Mouse (Mus musculus) lung, postnatal 0 days (tissue): ENCODE results near the gene Gm6583. TPM values are rescaled to one million over a fixed set of nuclear protein-coding genes. Genes with fewer than 3 reads are reported as not detected.

Source experiments
- ATAC-seq: fragments of 200-750 bp; cut with Nextera tagmentation; 2 replicates; pipeline ENCODE4 v1.8.0; 2017; ENCODE audit warnings: moderate library complexity
- DNase-seq: peaks from one replicate; pipeline ENCODE4 v3.0.0-alpha.2; 2016; ENCODE audit warnings: low spot score
- H3K27ac ChIP-seq: fragments of 300-500 bp; sonication (generic); 2 replicates; pipeline ENCODE4 v1.5.1; 2014; ENCODE audit warnings: antibody characterized with exemption, mild to moderate bottlenecking, low read length, mixed read lengths
- H3K27me3 ChIP-seq: fragments of 300-500 bp; sonication (generic); replicated peaks from 2 replicates; pipeline ENCODE4 v1.6.1; 2014; ENCODE audit warnings: low read length, mixed read lengths; ENCODE audit not compliant: insufficient read depth
- H3K36me3 ChIP-seq: fragments of 300-500 bp; sonication (generic); 2 replicates; pipeline ENCODE4 v1.6.1; 2014; ENCODE audit warnings: low read length, mixed read lengths; ENCODE audit not compliant: insufficient read depth
- H3K4me1 ChIP-seq: fragments of 300-500 bp; sonication (generic); 2 replicates; pipeline ENCODE4 v1.6.1; 2014; ENCODE audit warnings: antibody characterized with exemption, low read depth, low read length, mixed read lengths; ENCODE audit not compliant: insufficient read depth
- H3K4me2 ChIP-seq: fragments of 300-500 bp; sonication (generic); replicated peaks from 2 replicates; pipeline ENCODE4 v1.6.1; 2014; ENCODE audit warnings: low read depth, mild to moderate bottlenecking, low read length, moderate library complexity, mixed read lengths
- H3K4me3 ChIP-seq: fragments of 300-500 bp; sonication (generic); 2 replicates; pipeline ENCODE4 v1.5.1; 2014; ENCODE audit warnings: low read depth, low read length
- H3K9ac ChIP-seq: fragments of 300-500 bp; sonication (generic); replicated peaks from 2 replicates; pipeline ENCODE4 v1.6.1; 2014; ENCODE audit warnings: low read depth, mild to moderate bottlenecking
- H3K9me3 ChIP-seq: fragments of 300-500 bp; sonication (generic); 2 replicates; pipeline ENCODE4 v1.6.1; 2016; ENCODE audit warnings: low read length, mixed read lengths
- CTCF ChIP-seq: IDR thresholded peaks from 2 replicates; pipeline ENCODE4 v1.5.1; 2016; ENCODE audit warnings: antibody characterized with exemption, mild to moderate bottlenecking
- EP300 ChIP-seq: IDR thresholded peaks from 2 replicates; pipeline ENCODE4 v1.6.1; 2016; ENCODE audit warnings: antibody characterized with exemption, mild to moderate bottlenecking, control low read depth
- WGBS: fragments of 180-500 bp; shearing (Covaris S2); extraction: QIAGEN DNeasy Blood & Tissue Kit; methylation state at CpG from one replicate; pipeline ENCODE4 v1.1.7; 2014; 5-methylcytosine and 5-hydroxymethylcytosine counted together
- polyA plus RNA-seq: library from polyadenylated mRNA; unstranded; fragments of >200 nt; fragmentation: Nextera tagmentation; extraction: Ambion mirVana; gene quantifications from 2 replicates; pipeline ENCODE4 v1.2.1, GENCODE M21; 2015

Gm6583 gene
- polyA plus RNA-seq, 1 experiment from 2014 or later = 0.25 TPM

- H3K36me3 ChIP-seq = no peaks in the 10 kb centered on the region; the same call in none of the 2 replicates
- ATAC-seq (no peak), DNase-seq (no peak)
- no peaks in the 10 kb centered on the region for H3K9me3 ChIP-seq
- H3K4me3 ChIP-seq = no peak overlapping the region
- no peak overlapping the region for H3K9ac ChIP-seq
- H3K27me3 ChIP-seq = no peaks in the 10 kb centered on the region
- H3K4me2 ChIP-seq = no peak overlapping the region
- 85% methylated on average over 7 of the region's 7 CpGs for WGBS
- TF ChIP-seq EP300 (no peak), CTCF (no peak)
- H3K27ac ChIP-seq = no peak overlapping the region
- no peaks in the 10 kb centered on the region for H3K4me1 ChIP-seq
These were observed 16.1 kb upstream of the Gm6583 start for GRCm38 (mm10) chr5:112371933-112372332.

DNA sequence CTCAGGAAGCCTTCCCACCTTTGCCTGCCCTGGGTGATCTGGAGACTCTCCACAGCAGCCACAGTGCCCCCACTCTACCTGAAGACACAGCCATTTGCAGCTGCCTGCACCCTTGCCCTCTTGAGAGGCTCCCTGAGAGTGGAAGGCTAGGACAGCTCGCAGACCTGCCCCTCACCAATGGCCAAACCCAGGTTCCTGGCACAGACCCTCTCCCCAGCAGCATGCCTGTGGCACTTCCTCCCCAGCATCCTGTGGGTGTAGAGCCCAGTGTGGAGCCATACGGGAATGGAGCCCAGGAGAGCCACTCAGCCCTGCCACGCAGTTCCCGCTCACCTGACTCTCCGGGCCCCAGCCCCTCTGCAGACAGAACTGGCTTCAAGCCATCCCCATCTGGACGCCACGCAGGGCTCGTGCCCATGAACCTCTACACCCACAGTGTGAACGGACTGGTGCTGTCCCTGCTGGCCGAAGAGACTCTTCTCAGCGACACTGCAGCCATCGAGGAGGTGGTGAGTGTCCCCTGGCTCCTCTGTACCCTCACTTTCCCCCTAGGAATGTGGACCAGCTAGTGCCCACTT lies 14.5 kb upstream of the Gm6583 start:
- Histone ChIP-seq H3K4me3 (no peak overlapping the region), H3K27ac (no peak overlapping the region), H3K27me3 (no peaks in the 10 kb centered on the region), H3K9ac (no peak overlapping the region), H3K9me3 (no peaks in the 10 kb centered on the region), H3K36me3 (peaks cover 6% of the 10 kb centered on the region), H3K4me2 (no peak overlapping the region), H3K4me1 (no peaks in the 10 kb centered on the region)
- 96% methylated on average over 12 of the region's 12 CpGs for WGBS
- DNase-seq (no peak), ATAC-seq (no peak)
- no peak for TF ChIP-seq EP300

GRCm38 (mm10) chr5:112369326-112369725 lies 13.5 kb upstream of the Gm6583 start:
- no peaks in the 10 kb centered on the region for H3K4me1 ChIP-seq
- no peaks in the 10 kb centered on the region for H3K9me3 ChIP-seq
- no peak for TF ChIP-seq EP300
- TF ChIP-seq CTCF = no peak
- no peak overlapping the region for H3K4me2 ChIP-seq
- H3K9ac ChIP-seq = no peak overlapping the region
- ATAC-seq = no peak
- no peak overlapping the region for H3K27ac ChIP-seq
- H3K36me3 ChIP-seq = peaks cover 11% of the 10 kb centered on the region
- H3K4me3 ChIP-seq = no peak overlapping the region
- no peaks in the 10 kb centered on the region for H3K27me3 ChIP-seq
- DNase-seq = no peak
- WGBS = 94% methylated on average over 13 of the region's 13 CpGs

DNA sequence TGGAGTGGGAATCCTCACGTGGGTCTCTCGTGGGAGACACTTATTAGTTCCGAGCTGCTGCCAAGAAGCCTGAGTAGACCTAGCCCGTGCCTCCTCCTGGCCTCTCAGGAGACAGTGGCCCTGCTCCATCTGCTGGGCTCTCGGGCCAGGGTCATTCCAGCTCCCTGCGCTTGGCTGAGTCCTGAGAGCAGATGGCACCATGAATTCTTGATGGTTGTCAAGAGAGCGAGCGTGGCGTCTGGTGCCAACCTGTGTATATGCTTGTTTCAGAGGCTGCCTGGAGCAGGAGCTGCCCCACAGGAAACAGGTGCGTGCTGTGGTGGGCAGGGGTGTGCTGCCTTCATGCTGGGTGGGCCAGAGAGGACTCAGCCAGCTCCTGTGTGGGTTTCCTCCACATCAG lies 12.8 kb upstream of the Gm6583 start:
- Histone ChIP-seq H3K4me3 (no peak overlapping the region), H3K27ac (no peak overlapping the region), H3K27me3 (no peaks in the 10 kb centered on the region), H3K4me1 (no peaks in the 10 kb centered on the region), H3K36me3 (peaks cover 11% of the 10 kb centered on the region), H3K9me3 (no peaks in the 10 kb centered on the region), H3K9ac (no peak overlapping the region), H3K4me2 (no peak overlapping the region)
- WGBS = 92% methylated on average over 10 of the region's 10 CpGs
- TF ChIP-seq CTCF (no peak), EP300 (no peak)
- DNase-seq (no peak), ATAC-seq (no peak)

- 85% methylated on average over 12 of the region's 12 CpGs for WGBS
- Histone ChIP-seq H3K4me3 (no peak overlapping the region), H3K27me3 (no peaks in the 10 kb centered on the region), H3K9ac (no peak overlapping the region), H3K4me2 (no peak overlapping the region), H3K4me1 (no peaks in the 10 kb centered on the region), H3K9me3 (no peaks in the 10 kb centered on the region), H3K36me3 (peaks cover 11% of the 10 kb centered on the region), H3K27ac (no peak overlapping the region)
- TF ChIP-seq CTCF (no peak), EP300 (no peak)
- ATAC-seq (no peak), DNase-seq (no peak)
These were observed 12.1 kb upstream of the Gm6583 start for GRCm38 (mm10) chr5:112367929-112368328.

DNA sequence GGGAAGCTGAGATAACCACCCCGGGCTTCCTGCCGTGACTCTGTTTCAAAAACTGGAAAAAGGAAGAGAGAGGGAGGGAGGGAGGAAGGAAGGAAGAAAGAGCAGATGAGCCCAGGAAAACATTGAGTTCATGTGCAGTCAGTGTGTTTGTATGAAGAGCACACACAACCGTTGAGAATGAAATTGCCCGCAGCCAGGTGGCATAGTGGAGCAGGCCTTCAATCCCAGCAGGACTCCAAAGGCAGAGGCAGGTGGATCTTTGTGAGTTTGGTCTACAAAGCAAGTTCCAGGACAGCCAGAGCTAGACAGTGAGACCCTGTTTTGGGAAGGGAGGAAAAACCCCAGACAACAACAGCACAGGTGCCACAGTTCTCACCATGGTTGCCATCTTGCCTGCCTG lies 11.5 kb upstream of the Gm6583 start:
- H3K9ac ChIP-seq = no peak overlapping the region
- H3K9me3 ChIP-seq = no peaks in the 10 kb centered on the region
- no peak overlapping the region for H3K4me3 ChIP-seq
- no peak overlapping the region for H3K27ac ChIP-seq
- WGBS = 84% methylated on average over 4 of the region's 4 CpGs
- H3K4me2 ChIP-seq = no peak overlapping the region
- H3K27me3 ChIP-seq = no peaks in the 10 kb centered on the region
- no peak for ATAC-seq
- H3K36me3 ChIP-seq = peaks cover 11% of the 10 kb centered on the region
- no peak for DNase-seq
- H3K4me1 ChIP-seq = no peaks in the 10 kb centered on the region
- TF ChIP-seq EP300 = no peak
- 0 out of 2 replicates have a peak, but pooled peaks have one; percentile 8 for TF ChIP-seq CTCF

GRCm38 (mm10) chr5:112366879-112367278 lies 11.0 kb upstream of the Gm6583 start:
- Histone ChIP-seq H3K9ac (no peak overlapping the region), H3K27ac (no peak overlapping the region), H3K9me3 (no peaks in the 10 kb centered on the region), H3K4me1 (no peaks in the 10 kb centered on the region), H3K36me3 (peaks cover 11% of the 10 kb centered on the region), H3K4me3 (no peak overlapping the region), H3K4me2 (no peak overlapping the region), H3K27me3 (no peaks in the 10 kb centered on the region)
- no peak for ATAC-seq
- no peak for DNase-seq
- 94% methylated on average over 6 of the region's 6 CpGs for WGBS
- TF ChIP-seq EP300 (no peak), CTCF (no peak)
